Mouse (Mus musculus) C2C12 (cell line): ENCODE measurements around the gene Smim22.

ENCODE experiments used
- CTCF ChIP-seq: IDR thresholded peaks from one replicate; pipeline ENCODE4 v1.5.1; 2011; ENCODE audit not compliant: control insufficient read depth, insufficient read depth, insufficient read length
- FOSL1 ChIP-seq: IDR thresholded peaks from one replicate; pipeline ENCODE4 v1.8.0; 2011; ENCODE audit warnings: mild to moderate bottlenecking, low read length; ENCODE audit not compliant: poor library complexity, insufficient read depth, severe bottlenecking
- MAX ChIP-seq: IDR thresholded peaks from one replicate; pipeline ENCODE4 v1.6.1; 2011; ENCODE audit warnings: mild to moderate bottlenecking, control low read depth
- MYOD1 ChIP-seq: IDR thresholded peaks from one replicate; pipeline ENCODE4 v1.6.1; 2011; ENCODE audit warnings: low read depth; ENCODE audit not compliant: control insufficient read depth, insufficient read length
- MYOG ChIP-seq: IDR thresholded peaks from one replicate; pipeline ENCODE4 v1.6.1; 2011; ENCODE audit not compliant: control insufficient read depth, insufficient read length; ENCODE audit errors: extremely low read depth
- USF1 ChIP-seq: IDR thresholded peaks from one replicate; pipeline ENCODE4 v1.6.1; 2011; ENCODE audit warnings: low read depth, mild to moderate bottlenecking, control low read depth, moderate library complexity

GRCm38 (mm10) chr16:4979755-4980380 lies 27.2 kb upstream of the Smim22 start:
- TF ChIP-seq CTCF (no peak), MYOD1 (no peak), MYOG (no peak), MAX (no peak), FOSL1 (no peak), USF1 (no peak)
